Mouse (Mus musculus) heart, embryonic 14.5 days (tissue): ENCODE results near the gene Arhgap33. TPM values are rescaled to one million over a fixed set of nuclear protein-coding genes. Genes with fewer than 3 reads are reported as not detected.
A peak's percentile ranks its signal among the peaks of the same experiment; 100 is the strongest.

ENCODE experiments used
- ATAC-seq: fragments of 200-750 bp; cut with Nextera tagmentation; 2 replicates; pipeline ENCODE4 v1.8.0; 2017; ENCODE audit warnings: low read depth, moderate TSS enrichment; ENCODE audit not compliant: insufficient number of reproducible peaks, insufficient read depth, low FRiP score
- H3K27ac ChIP-seq, 2 experiments: fragments of 200-500 bp in 1 of 2; fragments of 300-500 bp in 1 of 2; sonication (generic) in 1 of 2; replicated peaks in 1 of 2; 2 replicates each; pipeline ENCODE4 v1.5.1; 2012 to 2014; ENCODE audit warnings: low read depth in 2 of 2, low read length in 2 of 2, control low read depth in 1 of 2, mild to moderate bottlenecking in 1 of 2, mixed read lengths in 1 of 2; ENCODE audit not compliant: control insufficient read depth in 1 of 2, insufficient read depth in 1 of 2
- H3K27me3 ChIP-seq: fragments of 300-500 bp; sonication (generic); 2 replicates; pipeline ENCODE4 v1.6.1; 2014; ENCODE audit warnings: mild to moderate bottlenecking, low read length, control low read depth; ENCODE audit not compliant: control insufficient read depth, insufficient read depth
- H3K36me3 ChIP-seq: fragments of 300-500 bp; sonication (generic); 2 replicates; pipeline ENCODE4 v1.6.1; 2014; ENCODE audit warnings: mild to moderate bottlenecking, control low read depth, low read length, mixed read lengths; ENCODE audit not compliant: control insufficient read depth, insufficient read depth
- H3K4me1 ChIP-seq, 2 experiments: fragments of 200-500 bp in 1 of 2; fragments of 300-500 bp in 1 of 2; sonication (generic) in 1 of 2; 2 replicates each; pipeline ENCODE4 v1.6.1; 2012 to 2014; ENCODE audit warnings: low read length in 2 of 2, control low read depth in 1 of 2, mixed read lengths in 1 of 2; ENCODE audit not compliant: control insufficient read depth in 2 of 2, insufficient read depth in 2 of 2
- H3K4me2 ChIP-seq: fragments of 300-500 bp; sonication (generic); 2 replicates; pipeline ENCODE4 v1.6.1; 2014; ENCODE audit warnings: mild to moderate bottlenecking, low read length
- H3K4me3 ChIP-seq, 2 experiments: fragments of 200-500 bp in 1 of 2; fragments of 300-500 bp in 1 of 2; sonication (generic) in 1 of 2; 2 replicates each; pipeline ENCODE4 v1.5.1; 2012 to 2014; ENCODE audit warnings: low read length in 2 of 2, mild to moderate bottlenecking in 2 of 2, control low read depth in 1 of 2, low read depth in 1 of 2, moderate library complexity in 1 of 2; ENCODE audit not compliant: control insufficient read depth in 1 of 2, insufficient read depth in 1 of 2
- H3K9ac ChIP-seq: fragments of 300-500 bp; sonication (generic); 2 replicates; pipeline ENCODE4 v1.6.1; 2014; ENCODE audit warnings: mild to moderate bottlenecking, low read length
- H3K9me3 ChIP-seq: fragments of 300-500 bp; sonication (generic); 2 replicates; pipeline ENCODE4 v1.6.1; 2016; ENCODE audit warnings: low read length, control low read depth; ENCODE audit not compliant: control insufficient read depth
- WGBS: fragments of 180-500 bp; shearing (Covaris S2); extraction: QIAGEN DNeasy Blood & Tissue Kit; methylation state at CpG from one replicate; pipeline ENCODE4 v1.1.7; 2014; 5-methylcytosine and 5-hydroxymethylcytosine counted together
- polyA plus RNA-seq: library from polyadenylated mRNA; unstranded; fragments of >200 nt; fragmentation: Nextera tagmentation; extraction: Ambion mirVana; gene quantifications from 2 replicates; pipeline ENCODE4 v1.2.1, GENCODE M21; 2014

The Arhgap33 gene
- polyA plus RNA-seq, 1 experiment from 2014 or later = 9.0 TPM

DNA sequence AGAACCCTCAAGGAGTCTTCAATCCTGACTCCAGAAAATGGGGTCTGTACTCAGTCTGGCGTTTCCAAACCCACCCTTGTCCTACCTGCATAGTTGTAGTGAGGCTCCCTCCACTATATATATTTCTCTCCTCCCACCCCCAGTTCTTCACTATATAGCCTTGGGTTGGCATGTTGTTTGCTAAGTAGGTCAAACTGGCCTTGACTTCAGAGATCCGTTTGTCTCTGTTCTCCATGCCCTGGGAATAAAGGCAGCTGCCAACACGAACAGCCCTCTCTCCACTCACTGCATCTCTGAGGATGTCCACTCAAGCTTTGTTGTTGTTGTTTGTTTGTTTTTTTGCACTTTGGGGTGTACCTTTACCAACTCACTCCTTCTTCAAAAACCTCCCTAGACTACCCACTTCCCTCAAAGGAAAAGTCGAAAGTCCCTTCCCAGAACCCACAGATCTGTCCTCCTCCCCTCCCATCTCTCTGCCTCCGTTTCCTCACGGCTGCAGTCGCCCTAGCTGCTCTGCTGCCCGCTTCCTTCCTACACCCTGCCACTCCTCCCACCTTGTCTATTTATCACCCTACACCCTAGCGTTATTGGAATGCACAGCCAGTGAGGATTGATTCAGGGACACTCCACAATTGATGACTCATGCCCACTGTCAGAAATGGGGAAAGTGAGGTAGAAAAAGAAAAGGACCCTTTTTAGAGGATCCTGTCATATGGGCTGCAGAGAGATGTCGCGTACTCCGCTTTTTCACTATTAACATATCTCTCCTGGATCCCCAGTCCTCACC lies 24.0 kb upstream of the Arhgap33 start:
- H3K36me3 ChIP-seq = peaks cover 34% of the 10 kb centered on the region
- 14% methylated on average over 12 of the region's 12 CpGs for WGBS
- no peaks in the 10 kb centered on the region for H3K9me3 ChIP-seq
- H3K4me1 ChIP-seq = peaks cover 4 to 20% of the 10 kb centered on the region in 2 experiments
- H3K4me3 ChIP-seq = peak overlapping the region; percentile 65 to 69
- peak overlapping the region; percentile 85 for H3K9ac ChIP-seq
- ATAC-seq = no peak
- H3K27ac ChIP-seq = peak overlapping the region in 1 of 2 experiments; percentile 51; a peak in 2 of 4 replicates
- H3K27me3 ChIP-seq = no peaks in the 10 kb centered on the region
- peak overlapping the region; percentile 88 for H3K4me2 ChIP-seq

DNA sequence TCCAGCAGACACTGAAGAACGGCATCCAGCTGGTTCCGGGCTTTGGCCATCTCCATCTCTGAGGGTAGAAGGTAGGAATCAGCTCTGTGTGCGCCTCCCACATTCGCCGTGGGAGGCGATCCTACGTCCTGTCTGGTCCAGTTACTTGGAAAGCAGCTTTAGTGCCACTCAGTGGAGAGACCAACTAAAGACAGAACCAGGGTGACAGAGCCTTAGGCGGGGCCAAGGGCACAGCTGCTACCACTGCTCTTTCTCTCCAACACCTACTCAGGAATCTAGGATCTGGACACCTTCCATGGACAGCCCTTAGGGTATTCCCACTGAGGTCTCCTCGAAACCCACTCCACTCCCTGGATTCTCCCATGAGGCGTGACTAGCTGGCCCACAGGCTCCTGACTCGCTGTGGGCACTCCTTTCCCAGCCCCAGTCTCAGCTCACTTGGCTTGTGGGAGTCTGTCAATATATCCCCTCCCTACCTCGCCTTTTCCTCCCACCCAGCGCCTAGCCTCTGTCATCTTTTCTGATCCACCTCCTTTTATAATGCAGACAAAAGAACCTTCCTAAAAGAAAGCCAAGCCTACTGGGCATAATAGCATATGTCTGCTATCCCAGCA lies 23.1 kb upstream of the Arhgap33 start:
- Histone ChIP-seq H3K36me3 (peaks cover 34% of the 10 kb centered on the region), H3K27ac (no peak overlapping the region), H3K27me3 (no peaks in the 10 kb centered on the region), H3K9me3 (no peaks in the 10 kb centered on the region), H3K4me2 (peak overlapping the region; percentile 88), H3K9ac (peak overlapping the region; percentile 85; the same call in 1 of the 2 replicates), H3K4me1 (peaks cover 8 to 28% of the 10 kb centered on the region in 2 experiments), H3K4me3 (peak overlapping the region in 1 of 2 experiments; percentile 69; a peak in 1 of 4 replicates)
- WGBS = 90% methylated on average over 13 of the region's 13 CpGs
- ATAC-seq = no peak

DNA sequence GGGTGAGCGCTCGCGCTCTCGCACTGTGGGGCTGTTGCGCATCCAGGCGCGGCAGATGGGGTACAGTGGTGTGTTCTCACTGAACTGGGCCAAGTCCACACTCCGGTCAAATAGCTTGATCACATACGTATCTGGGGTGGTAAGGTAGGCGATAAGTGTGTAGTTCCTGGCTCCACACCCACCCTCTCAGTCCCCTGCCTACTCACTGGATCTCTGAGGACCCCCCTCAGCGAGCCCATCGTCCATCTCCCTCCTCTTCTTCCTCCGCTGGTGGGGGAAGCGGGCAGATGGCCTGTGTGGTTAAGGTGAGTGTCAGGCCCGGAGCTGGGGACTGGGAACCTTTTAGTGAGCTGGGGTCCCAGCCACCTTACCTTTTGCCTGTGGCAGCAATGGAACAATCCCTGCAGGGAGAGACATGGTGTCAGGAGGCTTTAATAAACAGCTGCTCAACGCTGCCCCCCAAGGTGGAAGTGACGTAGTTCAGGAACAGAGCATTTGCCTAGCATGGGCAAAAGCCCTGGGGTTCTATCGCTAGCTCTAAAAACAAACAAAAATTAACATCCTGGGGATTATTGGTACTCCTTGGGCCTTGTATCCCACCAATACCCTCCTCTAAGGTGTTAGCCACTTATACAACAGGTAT lies 22.2 kb upstream of the Arhgap33 start:
- Histone ChIP-seq H3K27ac (no peak overlapping the region), H3K9me3 (no peaks in the 10 kb centered on the region), H3K9ac (no peak overlapping the region), H3K4me1 (peaks cover 10 to 31% of the 10 kb centered on the region in 2 experiments), H3K36me3 (peaks cover 34% of the 10 kb centered on the region), H3K4me3 (no peak overlapping the region), H3K27me3 (no peaks in the 10 kb centered on the region), H3K4me2 (no peak overlapping the region)
- ATAC-seq = no peak
- WGBS = 94% methylated on average over 18 of the region's 18 CpGs

DNA sequence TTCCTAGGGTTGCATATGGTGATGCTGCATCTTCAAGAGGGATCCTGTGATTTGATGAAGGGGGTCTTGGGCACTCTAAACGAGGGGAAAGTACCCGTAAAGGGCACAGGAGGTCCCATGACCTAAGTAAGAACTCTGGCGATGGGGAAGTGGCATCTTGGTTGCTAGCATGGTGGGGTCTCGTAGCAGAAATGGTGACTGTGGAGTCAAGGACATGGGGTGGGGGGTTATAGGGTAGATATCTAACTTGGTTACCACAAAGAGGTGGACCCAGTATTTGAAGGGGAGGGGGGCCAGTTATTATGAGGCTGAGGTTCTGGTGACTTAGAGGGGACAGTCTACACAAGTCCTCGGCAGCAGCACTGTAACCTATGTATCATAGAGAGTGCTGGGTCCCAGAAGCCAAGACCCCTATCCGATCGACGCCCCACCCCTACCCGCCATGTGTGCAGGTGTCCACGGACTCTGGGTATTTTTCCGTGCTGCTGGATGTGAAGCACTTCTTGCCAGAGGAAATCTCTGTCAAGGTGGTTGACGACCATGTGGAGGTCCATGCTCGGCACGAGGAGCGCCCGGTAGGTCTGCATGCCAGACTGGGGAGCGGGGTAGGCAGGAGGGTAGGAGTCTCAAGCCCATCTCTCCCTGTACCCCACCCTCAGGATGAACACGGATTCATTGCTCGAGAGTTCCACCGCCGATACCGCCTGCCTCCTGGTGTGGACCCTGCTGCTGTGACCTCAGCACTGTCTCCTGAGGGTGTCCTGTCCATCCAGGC lies 19.1 kb upstream of the Arhgap33 start:
- H3K4me2 ChIP-seq = peak overlapping the region; percentile 86
- peaks cover 36% of the 10 kb centered on the region for H3K36me3 ChIP-seq
- H3K4me1 ChIP-seq = peaks cover 10 to 27% of the 10 kb centered on the region in 2 experiments
- no peaks in the 10 kb centered on the region for H3K27me3 ChIP-seq
- no peak for ATAC-seq
- no peaks in the 10 kb centered on the region for H3K9me3 ChIP-seq
- peak overlapping the region; percentile 67 to 73 for H3K4me3 ChIP-seq
- H3K27ac ChIP-seq = peak overlapping the region in 1 of 2 experiments; percentile 98; a peak in 2 of 4 replicates
- peak overlapping the region; percentile 89 for H3K9ac ChIP-seq
- WGBS = 84% methylated on average over 22 of the region's 22 CpGs

DNA sequence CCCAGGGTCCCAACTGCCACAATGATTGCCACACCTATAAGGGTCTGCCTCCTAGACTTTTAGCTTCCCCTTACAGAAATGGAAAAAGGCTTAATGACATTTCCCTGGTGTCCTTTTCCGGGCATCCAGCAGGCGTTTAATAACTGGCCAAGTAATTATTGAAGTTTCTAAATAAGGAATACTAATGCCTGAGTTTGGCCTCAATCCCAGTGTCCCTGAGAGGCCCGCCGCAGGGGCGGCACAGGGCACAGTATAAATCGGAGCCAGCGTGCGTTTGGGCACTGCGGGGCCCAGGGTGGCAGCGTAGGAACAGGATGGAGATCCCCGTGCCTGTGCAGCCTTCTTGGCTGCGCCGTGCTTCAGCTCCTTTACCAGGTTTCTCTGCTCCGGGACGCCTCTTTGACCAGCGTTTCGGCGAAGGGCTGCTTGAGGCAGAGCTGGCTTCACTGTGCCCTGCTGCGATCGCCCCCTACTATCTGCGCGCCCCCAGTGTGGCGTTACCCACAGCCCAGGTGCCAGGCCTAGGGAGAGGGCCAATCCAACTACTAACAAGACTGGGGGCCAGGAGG lies 18.2 kb upstream of the Arhgap33 start:
- Histone ChIP-seq H3K4me1 (peaks cover 8 to 18% of the 10 kb centered on the region in 2 experiments), H3K27me3 (no peaks in the 10 kb centered on the region), H3K9ac (peak overlapping the region; percentile 89), H3K27ac (peak overlapping the region; percentile 98), H3K36me3 (peaks cover 45% of the 10 kb centered on the region), H3K9me3 (no peaks in the 10 kb centered on the region), H3K4me3 (peak overlapping the region; percentile 67 to 73), H3K4me2 (peak overlapping the region; percentile 86)
- WGBS = 1% methylated on average over 23 of the region's 23 CpGs
- peak; percentile 28; the same call in 1 of the 2 replicates for ATAC-seq

DNA sequence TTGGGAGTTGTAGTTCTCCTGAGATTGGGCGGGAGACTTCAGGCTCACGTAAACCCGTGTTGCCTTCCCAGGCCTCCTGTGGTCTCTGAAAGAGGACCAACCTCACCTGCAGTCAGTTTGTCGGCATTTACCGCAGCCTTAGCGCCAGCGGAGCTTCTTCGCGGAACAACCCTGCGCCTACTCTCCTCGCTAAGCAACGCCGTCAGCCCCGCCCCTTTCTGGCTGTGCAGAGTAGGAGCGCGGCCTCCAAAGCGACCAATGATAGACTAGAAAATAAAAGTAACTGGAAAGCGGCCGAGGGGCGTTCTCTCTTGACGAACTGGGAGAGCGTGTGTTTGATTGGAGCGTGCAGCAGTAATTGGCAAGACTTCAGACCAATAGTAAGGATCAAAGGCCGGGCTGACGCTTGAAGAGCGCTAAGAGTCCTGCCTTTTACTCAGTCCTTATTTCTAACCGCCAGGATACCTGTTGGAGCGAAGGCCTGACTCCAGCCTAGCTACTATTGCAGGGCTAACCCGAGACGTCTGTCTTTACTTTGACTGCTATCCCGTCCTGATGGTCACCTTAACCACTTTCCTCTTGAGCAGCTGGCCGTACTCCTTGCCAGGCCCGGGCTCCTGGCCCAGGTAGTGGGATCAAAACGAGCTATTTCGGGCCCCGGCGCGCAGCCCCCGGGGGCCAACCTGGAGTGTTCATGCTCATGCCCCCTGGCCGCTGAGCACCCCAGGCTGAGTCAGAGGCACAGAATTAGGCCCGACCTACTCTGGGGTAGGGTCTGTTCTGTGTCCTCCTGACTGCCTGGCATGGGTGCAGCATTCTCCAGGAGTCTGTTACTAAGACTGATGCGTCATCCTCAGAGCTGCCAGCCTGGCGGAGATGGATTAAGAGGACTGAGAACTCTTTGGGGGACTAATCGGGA lies 17.5 kb upstream of the Arhgap33 start, which contains the start of the genes Hspb6 and Proser3:
Gene Hspb6 (plus strand): TSS at position 77 of the 919 bp plus-strand sequence.
Gene Proser3 (minus strand): TSS at position 198 of the 919 bp plus-strand sequence.
- H3K9me3 ChIP-seq = no peaks in the 10 kb centered on the region
- peaks cover 8 to 14% of the 10 kb centered on the region in 2 experiments for H3K4me1 ChIP-seq
- peak; percentile 86 for ATAC-seq
- peak within 1 kb of the TSS; percentile 98 for H3K27ac ChIP-seq
- under 1% methylated on average over 44 of the region's 44 CpGs for WGBS
- H3K27me3 ChIP-seq = no peaks in the 10 kb centered on the region
- peak within 1 kb of the TSS; percentile 89 for H3K9ac ChIP-seq
- H3K4me2 ChIP-seq = peak within 1 kb of the TSS; percentile 86
- peak within 1 kb of the TSS; percentile 73 to 87 for H3K4me3 ChIP-seq
- H3K36me3 ChIP-seq = peaks cover 48% of the 10 kb centered on the region
